Mouse (Mus musculus) left cerebral cortex, postnatal 10 days (tissue): ENCODE data around the gene Tmem145. TPM values are rescaled to one million over a fixed set of nuclear protein-coding genes. Genes with fewer than 3 reads are reported as not detected.
"Not testable (repeated sequence)": the region's sequence is repeated elsewhere in the genome, so short reads cannot be mapped to it uniquely, and the experiment has no call there.

ENCODE experiments used
- DNase-seq, 2 experiments: peaks; one replicate each; pipeline ENCODE4 v3.0.0; 2021 to 2022; ENCODE audit warnings: low spot score in 2 of 2, mixed read lengths in 1 of 2; ENCODE audit errors: extremely low spot score in 1 of 2
- intact Hi-C: fragments of 180-260 bp; cut with DNase I; formaldehyde crosslinking; loops from one replicate; pipeline ENCODE4 v1.15.1; 2025
- total RNA-seq, 2 experiments: library from RNA; stranded (reverse); gene quantifications; 2 replicates each; pipeline ENCODE4 v1.2.3; 2021

Gene Tmem145
- total RNA-seq, 2 experiments from 2014 or later, result 89.2 to 91.0 TPM

DNA sequence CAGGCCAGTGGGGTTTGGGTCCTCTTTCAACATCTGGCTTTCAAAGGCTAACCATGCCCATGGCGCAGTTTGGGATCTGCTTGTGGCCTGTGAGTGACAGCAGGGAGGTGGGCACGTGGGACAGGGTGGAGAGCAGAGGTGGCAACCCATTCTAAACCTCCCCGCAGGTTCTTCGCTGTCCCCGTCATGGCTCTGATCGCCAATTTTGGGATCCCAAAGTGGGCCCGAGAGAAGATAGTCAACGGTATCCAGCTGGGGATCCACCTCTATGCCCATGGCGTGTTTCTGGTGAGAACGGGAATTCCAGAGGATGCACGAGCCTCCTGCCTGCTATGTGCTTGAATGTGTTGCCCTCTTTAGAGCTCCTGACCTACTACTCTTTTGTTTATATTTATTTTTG, 5.3 kb downstream of the Tmem145 start:
- no peak for DNase-seq
- intact Hi-C loops, result no loop called here

DNA sequence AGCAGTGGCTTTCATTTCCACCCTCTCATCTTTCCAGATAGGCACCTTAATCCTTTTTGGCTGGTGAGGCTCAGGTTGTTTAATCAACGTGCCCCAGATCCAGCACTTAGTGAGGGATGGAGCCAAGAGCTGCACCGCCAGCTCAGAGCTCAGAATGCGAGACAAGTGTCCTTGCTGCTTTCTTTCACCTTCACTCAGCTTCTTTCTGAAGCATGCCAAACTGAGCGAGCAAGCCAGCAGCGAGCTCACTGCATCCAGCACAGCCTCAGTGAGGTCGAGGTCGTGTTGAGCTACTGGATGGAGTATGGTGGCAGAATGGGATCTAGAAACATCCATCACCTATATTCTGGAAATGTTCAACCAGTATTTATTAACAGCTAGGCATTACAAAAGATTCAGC, 7.4 kb downstream of the Tmem145 start:
- DNase-seq, result no peak
- intact Hi-C loops, result no loop called here

DNA sequence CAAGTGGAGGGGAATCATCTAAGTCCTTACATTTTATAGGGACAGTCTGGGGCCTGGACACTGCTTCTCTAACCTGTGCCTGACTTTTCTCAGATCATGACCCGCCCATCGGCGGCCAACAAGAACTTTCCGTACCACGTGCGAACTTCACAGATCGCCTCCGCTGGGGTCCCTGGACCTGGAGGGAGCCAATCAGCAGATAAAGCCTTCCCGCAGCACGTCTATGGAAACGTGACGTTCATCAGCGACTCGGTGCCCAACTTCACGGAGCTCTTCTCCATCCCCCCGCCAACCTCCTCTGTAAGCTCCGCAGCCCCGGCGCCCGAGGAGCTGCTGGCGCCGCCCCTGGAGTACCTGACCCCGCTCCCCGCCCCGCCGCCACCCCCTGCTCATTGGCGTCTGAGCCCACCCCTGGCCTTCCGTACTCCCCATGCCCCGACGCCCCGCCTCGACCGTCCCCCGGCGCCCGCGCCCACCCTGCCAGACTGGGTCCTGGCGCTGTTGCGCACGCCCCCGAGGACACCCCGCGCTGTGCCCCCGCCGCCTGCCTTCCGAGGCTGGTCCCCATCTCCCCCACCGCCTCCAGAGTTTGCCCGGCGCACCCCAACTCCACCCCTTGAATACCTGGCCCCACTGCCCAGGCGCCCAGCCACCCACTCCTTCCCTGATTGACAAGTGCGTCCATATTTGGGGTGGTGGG, 8.8 kb downstream of the Tmem145 start:
- peak in 1 of 2 experiments; percentile 65 for DNase-seq
- intact Hi-C loops, result loop anchor here (5.0 kb wide), 3 partner anchors 32 to 72 kb away; no protein-coding TSS in a partner anchor

DNA sequence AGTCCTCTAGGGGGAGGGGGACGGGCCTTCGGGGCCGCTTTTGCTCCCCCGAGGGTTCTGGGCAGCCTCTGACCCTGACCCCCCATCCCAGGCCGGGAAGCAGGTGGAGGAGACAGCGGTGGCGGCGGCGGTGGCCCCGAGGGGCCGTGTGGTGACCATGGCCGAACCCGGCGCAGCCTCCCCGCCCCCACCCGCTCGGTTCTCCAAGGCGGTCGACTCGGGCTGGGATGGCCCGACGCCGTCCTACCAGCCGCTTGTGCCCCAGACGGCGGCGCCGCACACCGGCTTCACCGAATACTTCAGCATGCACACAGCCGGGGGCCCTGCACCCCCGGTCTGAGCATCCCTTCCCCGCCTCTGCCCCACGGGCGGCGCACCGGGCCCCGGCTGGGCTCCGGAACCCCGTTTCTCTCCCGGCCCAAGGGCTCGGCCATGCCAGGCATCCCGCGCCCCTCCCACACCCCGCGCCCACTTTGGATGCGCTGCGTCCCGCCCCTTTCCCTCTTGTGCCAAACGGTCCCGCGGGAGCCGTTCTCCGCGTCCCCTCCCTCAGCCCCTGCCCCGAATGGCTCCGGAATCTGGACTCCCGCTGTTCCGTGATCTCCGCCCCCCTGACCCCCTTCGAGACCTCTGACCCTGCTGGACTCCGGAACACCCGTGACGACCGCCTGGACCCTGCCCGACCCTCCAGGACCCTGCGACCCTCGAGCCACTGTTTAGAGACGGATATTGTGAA, 9.6 kb downstream of the Tmem145 start:
- peak; percentile 34 to 72 for DNase-seq
- intact Hi-C loops, result loop anchor here (5.0 kb wide), 3 partner anchors 33 to 73 kb away; no protein-coding TSS in a partner anchor

DNA sequence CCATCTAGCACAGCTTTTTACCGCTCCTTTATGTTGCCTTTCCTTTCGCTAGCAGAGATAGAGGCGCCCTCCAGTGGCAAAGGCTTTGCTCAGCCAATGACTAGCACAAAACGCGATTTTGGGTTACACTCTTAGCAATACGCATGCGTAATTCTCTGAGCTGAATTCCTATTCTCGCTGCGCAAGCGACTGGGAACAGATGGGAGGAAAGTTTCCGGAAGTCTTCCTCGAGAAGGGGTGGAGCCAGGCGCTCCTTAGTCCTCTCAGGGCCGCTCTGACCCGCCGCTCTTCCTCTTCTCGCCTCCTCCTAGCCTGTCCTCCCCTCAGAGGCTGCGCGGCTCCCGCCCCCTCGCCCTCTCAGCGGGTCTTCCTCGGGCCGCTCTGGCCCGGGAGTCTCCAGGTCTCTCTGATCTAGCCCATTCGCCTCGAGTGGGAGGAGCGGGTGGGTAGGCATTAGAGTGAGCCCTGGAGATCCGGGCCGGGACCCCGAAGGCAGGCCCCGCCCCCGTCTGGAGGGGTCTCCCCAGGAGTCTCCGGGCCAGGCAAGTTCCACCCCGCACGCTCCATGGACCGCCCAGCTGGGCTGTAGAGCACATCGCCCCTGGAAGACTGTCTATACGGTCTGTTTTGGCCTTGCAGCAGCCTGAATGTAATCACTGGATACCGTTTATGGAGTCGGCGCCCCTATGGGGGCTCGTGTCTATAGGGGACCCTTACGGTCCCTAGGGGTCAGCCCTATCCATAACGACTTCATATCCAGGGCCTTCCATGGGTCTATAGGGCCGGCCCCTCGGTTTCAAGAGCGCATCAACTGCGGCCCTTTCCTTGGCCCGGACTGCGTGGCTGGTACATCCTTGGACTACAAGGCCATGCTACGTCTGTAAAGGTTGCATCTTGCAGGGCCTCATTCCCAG, 10.9 kb downstream of the Tmem145 start, which contains the start of gene Megf8:
Gene Megf8, plus strand, starts transcription at position 633 of the 914 bp plus-strand sequence.
- intact Hi-C loops, result loop anchor here (5.0 kb wide), 3 partner anchors 34 to 74 kb away; no protein-coding TSS in a partner anchor

DNA sequence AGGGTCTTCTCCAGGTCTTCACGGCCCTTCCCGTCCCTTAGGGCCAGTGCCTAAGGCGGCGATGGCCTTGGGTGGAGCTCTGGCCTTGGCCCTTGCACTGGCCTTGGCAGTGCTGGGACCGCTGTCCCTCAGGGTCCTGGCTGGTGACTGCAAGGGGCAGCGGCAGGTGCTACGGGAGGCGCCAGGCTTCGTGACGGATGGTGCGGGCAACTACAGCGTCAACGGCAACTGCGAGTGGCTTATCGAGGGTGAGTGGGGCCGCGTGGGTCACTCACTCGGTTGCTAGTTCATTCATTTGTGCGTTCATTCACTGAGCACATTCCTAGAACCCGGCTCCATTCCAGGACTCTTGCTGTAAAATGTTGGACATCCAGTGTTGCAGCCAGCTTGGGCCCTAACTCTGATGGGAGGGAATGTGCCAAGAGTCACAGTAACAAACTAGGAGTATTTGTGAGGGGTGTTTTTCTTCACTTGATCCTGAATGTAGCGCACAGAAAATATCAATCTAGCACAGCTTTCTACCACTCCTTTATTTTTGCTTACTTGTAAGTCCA, 11.6 kb downstream of the Tmem145 start:
- intact Hi-C loops, result loop anchor here (5.0 kb wide), 3 partner anchors 35 to 75 kb away; no protein-coding TSS in a partner anchor
- DNase-seq, result no peak

More for the DNA sequence above, 10.9 kb downstream of the Tmem145 start, which contains the start of gene Megf8:
- peak; percentile 97 for DNase-seq

DNA sequence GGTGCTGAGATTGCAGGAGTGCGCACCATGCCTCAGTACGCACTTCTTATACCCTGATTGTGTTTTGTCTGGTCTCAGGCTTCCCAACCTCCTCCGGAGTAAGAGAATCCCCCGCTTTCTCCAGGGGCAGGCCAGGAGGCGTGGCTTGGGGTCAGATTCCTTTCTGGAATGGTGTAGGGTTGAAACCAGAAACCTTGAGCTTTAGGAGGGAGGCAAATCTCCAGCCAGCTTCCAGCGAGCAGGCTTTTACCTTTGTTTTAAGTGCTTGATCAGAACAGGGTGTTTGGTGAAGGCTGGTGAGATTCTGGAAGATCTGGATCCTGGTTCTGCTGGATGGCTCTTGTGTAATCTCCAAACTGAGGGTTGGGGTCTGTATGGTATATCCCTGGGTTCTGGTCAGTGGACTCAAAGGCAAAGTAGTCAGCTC, 16.2 kb downstream of the Tmem145 start:
- intact Hi-C loops, result no loop called here
- peak in 1 of 2 experiments; percentile 34 for DNase-seq

DNA sequence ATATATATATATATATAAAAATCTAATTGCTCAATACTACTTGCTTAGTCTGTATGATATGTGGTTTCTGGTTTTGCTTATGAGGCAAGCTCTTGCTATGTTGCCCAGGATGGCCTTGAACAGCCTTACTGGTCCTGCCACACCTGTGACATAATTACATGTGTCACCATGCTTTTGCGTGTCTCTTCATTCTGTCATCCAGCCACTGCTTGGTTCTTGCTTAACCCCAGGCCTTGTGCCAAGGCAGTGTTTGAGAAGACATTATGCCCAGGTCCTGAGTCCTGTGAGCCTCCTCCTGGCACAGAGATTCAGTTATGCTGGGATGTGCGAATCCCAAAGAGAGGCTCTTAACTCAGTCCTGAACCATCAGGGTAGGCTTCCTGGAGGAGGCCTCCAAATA, 17.3 kb downstream of the Tmem145 start:
- DNase-seq, result no peak
- intact Hi-C loops, result no loop called here

DNA sequence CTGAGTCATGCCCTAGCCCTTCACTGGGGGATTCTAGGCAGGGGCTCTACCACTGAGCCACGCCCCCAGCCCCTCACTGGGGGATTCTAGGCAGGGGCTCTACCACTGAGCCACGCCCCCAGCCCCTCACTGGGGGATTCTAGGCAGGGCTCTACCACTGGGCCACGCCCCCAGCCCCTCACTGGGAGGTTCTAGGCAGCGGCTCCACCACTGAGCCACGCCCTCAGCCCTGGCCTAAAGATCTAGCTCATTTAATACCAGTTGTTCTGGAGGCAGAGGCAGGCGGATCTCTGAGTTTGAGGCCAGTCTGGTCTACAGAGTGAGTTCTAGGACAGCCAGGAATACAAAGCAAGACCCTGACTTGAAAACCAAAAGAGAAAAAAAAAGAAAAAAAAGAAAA, 19.5 kb downstream of the Tmem145 start:
- DNase-seq, intact Hi-C loops: not testable (repeated sequence)

DNA sequence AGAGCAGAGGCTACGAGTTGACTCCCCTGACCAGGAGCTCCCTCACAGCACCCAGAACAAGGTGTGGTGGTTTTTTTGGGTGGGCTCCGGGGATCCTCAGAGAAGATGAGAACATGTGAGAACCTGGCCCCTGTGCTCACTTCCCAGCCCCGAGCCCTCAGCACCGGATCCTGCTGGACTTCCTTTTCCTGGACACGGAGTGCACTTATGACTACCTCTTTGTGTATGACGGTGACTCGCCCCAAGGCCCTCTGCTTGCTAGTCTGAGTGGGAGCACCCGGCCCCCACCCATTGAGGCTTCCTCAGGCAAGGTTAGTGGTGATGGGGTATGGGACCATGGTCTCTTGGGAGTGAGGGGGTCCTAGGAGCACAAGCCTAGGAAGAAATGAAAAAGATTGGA, 20.3 kb downstream of the Tmem145 start:
- DNase-seq, result no peak
- intact Hi-C loops, result no loop called here

DNA sequence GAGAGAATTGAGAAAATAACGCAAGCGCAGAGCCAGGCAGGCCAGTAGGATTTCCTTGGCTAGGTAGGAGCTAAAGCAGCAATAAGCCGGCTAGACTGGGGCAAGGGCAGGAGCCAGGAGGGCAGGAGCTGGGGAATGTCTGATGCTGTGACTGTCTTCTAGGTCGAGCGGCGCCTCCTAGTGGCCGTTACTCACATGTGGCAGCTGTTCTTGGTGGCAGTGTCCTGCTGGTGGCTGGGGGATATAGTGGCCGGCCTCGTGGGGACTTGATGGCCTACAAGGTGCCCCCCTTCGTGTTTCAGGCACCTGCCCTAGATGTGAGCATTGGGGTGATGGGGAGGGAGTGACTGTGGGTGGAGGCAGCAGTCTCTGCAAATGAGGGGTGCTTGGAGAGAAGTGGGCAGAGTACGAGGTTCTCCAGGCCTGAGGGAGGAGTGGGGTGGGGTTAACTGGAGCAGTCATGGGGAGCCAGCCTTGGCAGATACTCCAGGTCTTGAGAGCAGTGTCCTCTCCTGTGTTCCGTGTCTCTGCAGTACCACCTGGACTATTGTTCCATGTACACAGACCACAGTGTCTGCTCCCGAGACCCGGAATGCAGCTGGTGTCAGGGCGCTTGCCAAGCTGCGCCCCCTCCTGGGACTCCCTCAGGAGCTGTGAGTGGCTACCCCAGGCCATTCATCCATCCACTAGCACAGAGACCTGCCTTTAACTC, 27.8 kb downstream of the Tmem145 start:
- intact Hi-C loops, result no loop called here
- DNase-seq, result peak; percentile 37 to 85

DNA sequence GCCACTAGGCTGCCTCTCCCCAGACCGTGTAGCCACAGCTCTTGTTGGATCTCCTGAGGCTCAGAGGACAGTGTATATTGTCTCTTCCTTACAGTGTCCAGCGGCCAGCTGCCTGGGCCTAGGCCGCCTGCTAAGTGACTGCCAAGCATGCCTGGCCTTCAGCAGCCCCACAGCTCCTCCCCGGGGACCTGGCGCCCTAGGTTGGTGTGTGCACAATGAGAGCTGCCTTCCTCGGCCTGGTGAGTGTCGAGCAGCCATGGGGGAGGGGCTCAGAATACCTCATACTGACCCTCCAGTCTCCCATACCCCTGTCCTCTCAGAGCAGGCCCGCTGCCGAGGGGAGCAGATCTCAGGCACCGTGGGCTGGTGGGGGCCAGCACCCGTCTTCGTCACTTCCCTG, 28.6 kb downstream of the Tmem145 start:
- DNase-seq, result no peak
- intact Hi-C loops, result no loop called here

DNA sequence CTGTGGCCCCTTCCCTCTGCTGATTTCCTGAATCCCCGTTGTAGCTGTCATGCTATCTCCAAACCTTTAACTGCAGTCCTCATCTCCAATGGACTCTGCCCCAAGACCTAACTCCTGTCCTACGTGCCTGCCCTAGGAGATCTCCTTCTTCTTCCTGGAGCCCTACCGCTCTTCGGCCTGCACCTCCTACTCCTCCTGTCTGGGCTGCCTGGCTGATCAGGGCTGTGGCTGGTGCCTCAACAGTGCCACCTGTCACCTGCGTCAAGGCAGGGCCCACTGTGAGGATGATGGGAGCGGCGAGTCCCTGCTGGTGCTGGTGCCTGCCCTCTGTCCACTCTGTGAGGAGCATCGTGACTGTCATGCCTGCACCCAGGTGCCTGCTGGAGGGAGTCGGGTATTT, 33.4 kb downstream of the Tmem145 start:
- intact Hi-C loops, result no loop called here
- no peak for DNase-seq

DNA sequence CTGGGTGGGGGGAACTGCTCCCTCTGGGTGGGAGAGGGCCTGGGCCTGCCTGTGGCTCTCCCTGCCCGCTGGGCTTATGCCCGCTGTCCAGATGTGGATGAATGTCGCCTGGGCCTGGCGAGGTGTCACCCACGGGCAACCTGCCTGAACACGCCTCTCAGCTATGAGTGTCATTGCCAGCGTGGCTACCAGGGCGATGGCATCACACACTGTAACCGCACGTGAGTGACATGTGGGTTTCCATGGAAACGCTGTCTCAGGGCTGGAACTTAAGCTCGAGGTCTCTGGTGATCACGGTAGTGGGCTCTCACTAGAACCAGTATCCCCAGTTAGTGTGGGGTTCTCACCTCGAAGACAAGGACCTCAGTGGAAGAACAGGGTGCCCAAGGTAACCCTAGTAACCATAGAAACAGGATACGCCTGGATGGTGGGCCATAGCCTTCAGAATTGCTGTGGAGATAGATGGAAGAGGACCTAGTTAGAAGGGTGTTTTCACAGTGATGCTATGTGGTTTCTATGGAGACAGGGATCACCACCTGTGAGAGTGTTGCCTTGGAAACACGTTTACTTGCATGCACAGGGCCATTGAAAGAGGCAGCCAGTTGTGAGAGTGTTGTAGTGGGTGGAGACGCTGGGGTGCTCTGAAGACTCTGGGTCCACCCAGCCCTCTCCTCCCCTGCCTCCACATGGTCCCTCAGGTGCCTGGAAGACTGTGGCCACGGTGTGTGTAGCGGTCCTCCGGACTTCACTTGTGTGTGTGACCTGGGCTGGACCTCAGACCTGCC, 35.3 kb downstream of the Tmem145 start:
- intact Hi-C loops, result no loop called here
- DNase-seq, result peak; percentile 42 to 53

DNA sequence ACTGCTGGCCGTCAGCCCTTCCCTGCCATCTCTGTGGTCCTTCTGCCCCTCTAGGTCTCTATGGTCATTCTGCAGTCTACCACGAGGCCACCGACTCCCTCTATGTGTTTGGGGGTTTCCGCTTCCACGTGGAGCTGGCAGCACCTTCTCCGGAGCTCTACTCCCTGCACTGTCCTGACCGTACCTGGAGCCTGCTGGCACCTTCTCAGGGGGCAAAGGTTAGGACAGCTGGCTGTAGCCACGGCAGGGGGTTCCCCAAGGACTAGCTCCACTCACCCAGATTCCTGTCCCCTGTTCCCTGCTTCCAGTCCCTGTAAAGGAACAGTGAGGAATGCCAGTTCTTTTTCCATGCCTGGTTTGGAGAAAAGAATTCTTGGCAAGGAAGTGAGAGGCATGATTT, 43.0 kb downstream of the Tmem145 start:
- intact Hi-C loops, result no loop called here

DNA sequence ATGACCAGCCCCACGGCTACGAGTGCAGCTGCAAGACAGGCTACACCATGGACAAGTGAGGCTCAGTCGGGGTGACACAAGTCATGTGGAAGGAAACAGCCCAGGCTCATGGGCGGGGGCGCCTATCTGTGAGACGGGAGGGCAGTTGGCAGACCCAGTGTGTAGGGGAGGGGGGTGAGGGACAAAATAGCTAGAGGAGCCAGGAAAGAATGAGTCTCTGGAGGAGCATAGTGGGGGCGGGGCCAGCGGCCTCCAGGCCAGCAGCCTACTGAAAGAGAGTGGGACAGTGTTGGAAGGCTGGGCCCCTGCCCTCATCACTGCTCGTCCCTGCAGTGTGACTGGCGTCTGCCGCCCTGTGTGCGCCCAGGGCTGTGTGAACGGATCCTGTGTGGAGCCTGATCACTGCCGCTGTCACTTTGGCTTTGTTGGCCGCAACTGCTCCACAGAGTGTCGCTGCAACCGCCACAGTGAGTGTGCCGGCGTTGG, 52.9 kb downstream of the Tmem145 start:
- intact Hi-C loops, result no loop called here

More for the DNA sequence above, 43.0 kb downstream of the Tmem145 start:
- DNase-seq, result no peak

DNA sequence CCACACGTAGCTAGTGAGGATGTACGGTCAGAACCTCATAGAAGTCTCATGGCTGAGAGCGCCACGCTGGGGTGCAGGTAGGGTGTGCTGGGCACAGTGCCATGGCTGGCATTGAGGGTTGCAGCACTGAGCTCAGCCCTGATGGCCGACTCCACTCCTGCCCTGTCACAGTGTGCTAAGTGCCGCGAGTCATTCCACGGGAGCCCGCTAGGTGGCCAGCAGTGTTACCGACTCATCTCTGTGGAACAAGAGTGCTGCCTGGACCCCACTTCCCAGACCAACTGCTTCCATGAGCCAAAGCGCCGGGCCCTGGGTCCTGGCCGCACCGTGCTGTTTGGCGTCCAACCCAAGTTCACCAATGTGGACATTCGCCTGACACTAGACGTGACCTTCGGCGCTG, 57.2 kb downstream of the Tmem145 start:
- intact Hi-C loops, result no loop called here
- peak in 1 of 2 experiments; percentile 55 for DNase-seq

More for the DNA sequence above, 52.9 kb downstream of the Tmem145 start:
- DNase-seq, result no peak
